Mouse (Mus musculus) spleen, adult 2 months (tissue): ENCODE results near the gene Kcnj15. TPM values are rescaled to one million over a fixed set of nuclear protein-coding genes. Genes with fewer than 3 reads are reported as not detected.

Experiments
- DNase-seq, 2 experiments: peaks; one replicate each; pipeline versions ENCODE4 v3.0.0 to v3.0.0-alpha.2; 2012 to 2021; ENCODE audit warnings: low spot score in 2 of 2, low read depth in 1 of 2
- H3K27ac ChIP-seq: fragments of 200-500 bp; 2 replicates; pipeline ENCODE4 v1.5.1; 2012; ENCODE audit warnings: low read length, inconsistent platforms; ENCODE audit not compliant: insufficient read depth
- H3K27me3 ChIP-seq: fragments of 200-500 bp; 2 replicates; pipeline ENCODE4 v1.6.1; 2012; ENCODE audit warnings: mild to moderate bottlenecking, moderate library complexity, low read length, inconsistent platforms; ENCODE audit not compliant: control insufficient read depth, insufficient read depth
- H3K36me3 ChIP-seq: fragments of 200-500 bp; 2 replicates; pipeline ENCODE4 v1.6.1; 2012; ENCODE audit warnings: mild to moderate bottlenecking, low read length, inconsistent platforms; ENCODE audit not compliant: control insufficient read depth, insufficient read depth
- H3K4me1 ChIP-seq: fragments of 200-500 bp; 2 replicates; pipeline ENCODE4 v1.6.1; 2011; ENCODE audit warnings: inconsistent platforms; ENCODE audit not compliant: control insufficient read depth, insufficient read depth, insufficient read length
- H3K4me3 ChIP-seq: fragments of 200-500 bp; 2 replicates; pipeline ENCODE4 v1.5.1; 2011; ENCODE audit warnings: mild to moderate bottlenecking, inconsistent platforms; ENCODE audit not compliant: insufficient read depth, insufficient read length; ENCODE audit errors: extremely low read depth
- CTCF ChIP-seq: fragments of 200-500 bp; IDR thresholded peaks from 2 replicates; pipeline ENCODE4 v1.5.1; 2011; ENCODE audit warnings: mild to moderate bottlenecking, inconsistent platforms; ENCODE audit not compliant: insufficient read depth, insufficient read length, insufficient replicate concordance; ENCODE audit errors: extremely low read depth
- POLR2A ChIP-seq: fragments of 200-500 bp; IDR thresholded peaks from 2 replicates; pipeline ENCODE4 v1.6.1; 2011; ENCODE audit warnings: low read depth, low read length, inconsistent platforms
- WGBS: fragments of 180-500 bp; shearing (Covaris S2); methylation state at CpG from one replicate; pipeline ENCODE4 v1.1.7; 2018; 5-methylcytosine and 5-hydroxymethylcytosine counted together
- polyA plus RNA-seq: library from polyadenylated mRNA; depleted of rRNA; stranded (reverse); fragments of >200 nt; gene quantifications from 2 replicates; pipeline ENCODE4 v1.2.3, GENCODE M21; 2012

The Kcnj15 gene
- polyA plus RNA-seq, 1 experiment: 0.60 TPM

DNA sequence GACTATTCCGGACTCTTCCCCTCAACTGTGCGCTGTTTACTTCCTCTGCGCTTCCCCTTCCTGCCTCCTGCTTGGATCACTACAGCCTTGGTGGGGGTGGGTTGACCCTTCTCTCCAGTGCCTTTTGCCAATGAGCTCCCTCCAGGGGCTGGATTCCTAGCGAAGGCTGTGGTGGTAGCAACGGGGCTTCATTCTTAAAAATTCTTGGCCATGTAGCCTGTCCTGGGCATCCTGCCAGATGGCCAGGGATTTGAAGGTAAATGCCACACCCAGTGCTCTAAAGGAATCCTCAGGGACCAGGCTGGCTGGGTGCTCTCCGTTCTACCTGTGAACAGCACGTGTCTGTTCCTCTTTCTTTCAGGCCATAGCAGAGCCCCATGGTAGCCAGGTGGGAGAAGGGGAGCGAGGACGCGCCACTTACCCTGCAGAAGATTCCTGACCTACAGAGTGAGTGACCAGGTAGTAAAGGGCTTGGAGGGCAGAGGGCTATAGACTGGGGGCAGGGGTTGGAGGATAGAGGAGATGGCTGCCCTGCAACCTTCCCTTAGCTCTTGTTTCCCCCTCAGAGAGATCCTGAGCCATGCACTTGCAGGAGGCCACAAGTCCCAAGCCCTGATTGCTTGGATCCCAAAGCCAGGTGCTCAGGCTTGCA, 34.2 kb downstream of the Kcnj15 start:
- no peak for DNase-seq
- H3K36me3 ChIP-seq: no peaks in the 10 kb centered on the region
- no peak for TF ChIP-seq POLR2A
- no peaks in the 10 kb centered on the region for H3K4me1 ChIP-seq
- no peak overlapping the region for H3K27ac ChIP-seq
- no peak overlapping the region for H3K4me3 ChIP-seq
- no peaks in the 10 kb centered on the region for H3K27me3 ChIP-seq
- 75% methylated on average over 10 of the region's 10 CpGs for WGBS

DNA sequence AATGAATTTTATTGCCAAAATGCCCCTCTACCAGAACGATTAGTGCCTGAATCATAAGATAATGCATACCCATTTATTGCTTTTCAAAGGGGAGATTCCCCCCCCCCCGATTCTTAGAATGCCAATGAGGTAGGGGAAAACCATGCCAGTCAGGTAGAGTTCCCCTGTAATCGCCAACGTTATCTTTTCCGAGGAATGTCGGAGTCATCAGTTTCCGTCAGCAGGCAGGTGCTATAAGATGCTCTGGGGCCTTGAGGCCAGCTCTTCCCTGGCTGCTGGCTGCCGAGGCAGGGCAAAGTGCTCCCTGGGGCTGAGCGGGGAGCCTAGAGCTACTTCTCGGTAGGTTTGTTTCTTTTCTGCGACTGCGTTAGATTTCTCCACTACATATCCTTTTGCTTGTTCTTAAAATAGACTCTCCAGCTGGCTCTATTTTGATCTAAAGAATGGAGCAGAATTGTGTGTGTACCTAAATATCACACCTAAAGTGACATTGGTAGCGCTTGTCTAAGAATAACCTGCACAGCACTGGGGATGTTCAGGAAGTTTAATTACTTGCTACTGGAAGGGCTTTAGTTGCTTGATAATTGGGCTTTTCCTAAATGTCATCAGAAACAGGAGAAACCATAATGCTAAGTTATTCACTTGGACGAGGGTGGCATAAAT, 35.6 kb downstream of the Kcnj15 start:
- Histone ChIP-seq H3K36me3 (no peaks in the 10 kb centered on the region), H3K4me3 (no peak overlapping the region), H3K27me3 (no peaks in the 10 kb centered on the region), H3K4me1 (no peaks in the 10 kb centered on the region), H3K27ac (no peak overlapping the region)
- 92% methylated on average over 14 of the region's 14 CpGs for WGBS
- DNase-seq: no peak
- TF ChIP-seq CTCF (no peak), POLR2A (no peak)

DNA sequence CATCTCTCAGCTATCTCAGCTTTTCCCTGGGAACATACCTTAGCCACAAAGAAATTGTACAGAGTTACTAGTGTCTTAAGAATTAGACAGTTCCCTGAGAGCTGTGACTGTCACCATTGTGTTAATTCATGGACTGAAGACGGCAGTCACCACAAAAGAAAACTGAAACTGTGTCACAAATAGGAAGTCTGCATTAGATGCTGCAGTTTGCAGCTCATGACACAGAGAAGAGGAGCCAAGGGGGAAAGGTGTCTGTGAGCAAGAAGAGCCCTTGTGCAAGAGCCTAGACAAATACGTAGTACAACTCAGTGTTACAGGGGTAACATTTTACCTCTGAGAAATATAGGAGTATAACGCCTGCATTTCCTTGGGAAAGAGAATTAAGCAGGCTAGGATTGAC, 40.3 kb downstream of the Kcnj15 start:
- H3K27me3 ChIP-seq: no peaks in the 10 kb centered on the region
- no peaks in the 10 kb centered on the region for H3K36me3 ChIP-seq
- H3K4me3 ChIP-seq: no peak overlapping the region
- TF ChIP-seq CTCF (no peak), POLR2A (no peak)
- WGBS: 32% methylated on average over 3 of the region's 3 CpGs
- H3K27ac ChIP-seq: no peak overlapping the region
- no peaks in the 10 kb centered on the region for H3K4me1 ChIP-seq
- no peak for DNase-seq

DNA sequence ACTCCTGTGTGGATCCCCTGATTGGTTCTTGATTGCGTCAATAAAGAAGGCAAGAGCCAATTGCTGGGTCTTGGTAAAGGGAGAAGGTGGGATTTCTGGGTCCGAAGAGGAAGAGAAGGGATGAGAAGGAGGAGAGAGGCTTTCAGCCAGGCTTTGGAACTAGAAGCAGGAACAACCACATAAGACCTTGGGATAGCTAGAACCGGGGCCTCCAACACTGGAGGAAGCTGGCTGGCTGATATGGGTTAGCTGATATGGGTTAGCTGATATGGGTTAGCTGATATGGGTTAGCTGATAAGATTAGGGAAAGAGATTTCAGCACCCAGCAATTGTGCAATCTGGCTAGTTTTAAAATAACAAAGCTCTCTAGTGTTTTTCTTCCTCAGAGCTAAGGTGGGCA, 44.3 kb downstream of the Kcnj15 start:
- no peak overlapping the region for H3K27ac ChIP-seq
- no peaks in the 10 kb centered on the region for H3K4me1 ChIP-seq
- no peaks in the 10 kb centered on the region for H3K27me3 ChIP-seq
- no peak for TF ChIP-seq CTCF
- no peak for TF ChIP-seq POLR2A
- no peak for DNase-seq
- WGBS: 86% methylated on average over 3 of the region's 3 CpGs
- no peak overlapping the region for H3K4me3 ChIP-seq
- no peaks in the 10 kb centered on the region for H3K36me3 ChIP-seq

DNA sequence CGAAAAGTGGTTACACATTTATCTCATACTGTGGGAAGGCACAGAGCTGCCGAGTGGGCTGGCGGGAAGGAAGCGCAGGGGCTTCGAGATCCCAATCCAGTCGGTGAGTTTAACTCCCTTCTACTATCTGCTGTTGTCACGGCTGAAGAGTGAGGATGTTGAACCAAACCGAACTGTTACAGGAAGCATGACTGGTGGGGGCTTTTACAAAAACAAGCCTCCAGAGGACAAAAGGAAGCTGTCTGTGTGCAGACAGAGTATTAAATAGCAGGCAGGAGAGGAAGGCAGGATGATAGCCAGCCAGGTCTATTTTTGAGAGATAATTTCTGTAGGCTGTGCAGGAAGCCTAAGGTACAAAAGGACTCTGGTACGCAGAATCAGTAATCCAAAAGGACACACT, 46.3 kb downstream of the Kcnj15 start:
- no peaks in the 10 kb centered on the region for H3K36me3 ChIP-seq
- TF ChIP-seq CTCF (no peak), POLR2A (no peak)
- 14% methylated on average over 9 of the region's 9 CpGs for WGBS
- no peak overlapping the region for H3K27ac ChIP-seq
- no peak for DNase-seq
- no peaks in the 10 kb centered on the region for H3K27me3 ChIP-seq
- H3K4me1 ChIP-seq: no peaks in the 10 kb centered on the region
- H3K4me3 ChIP-seq: no peak overlapping the region

DNA sequence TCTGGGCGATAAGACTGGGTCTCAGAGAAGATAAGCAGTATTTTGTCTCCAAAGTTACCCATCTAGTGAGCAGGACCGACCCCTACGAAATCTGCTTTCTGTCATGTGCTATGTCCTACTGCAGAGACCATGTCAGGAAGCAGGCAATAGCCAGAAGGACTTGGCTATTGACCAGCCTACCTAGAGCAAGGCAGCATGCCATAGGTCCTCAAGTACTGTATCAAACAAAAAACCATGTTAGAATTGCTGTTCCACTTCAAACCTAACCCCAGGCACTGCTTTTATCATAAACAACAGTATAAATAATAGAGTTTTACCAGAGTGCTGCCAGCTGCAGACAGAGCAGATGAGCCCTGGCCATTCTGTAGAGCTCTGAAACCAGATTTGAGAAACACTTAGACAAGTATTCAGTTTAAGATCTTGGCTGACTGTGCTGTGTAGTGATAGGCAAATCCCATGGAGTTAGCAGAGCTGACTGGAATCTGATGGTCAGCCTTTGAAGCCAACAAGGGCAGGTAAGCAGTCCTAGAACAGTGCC, 50.5 kb downstream of the Kcnj15 start:
- H3K36me3 ChIP-seq: no peaks in the 10 kb centered on the region
- no peaks in the 10 kb centered on the region for H3K27me3 ChIP-seq
- no peaks in the 10 kb centered on the region for H3K4me1 ChIP-seq
- DNase-seq: no peak
- WGBS: 92% methylated on average over 3 of the region's 3 CpGs
- no peak overlapping the region for H3K4me3 ChIP-seq
- H3K27ac ChIP-seq: no peak overlapping the region
- TF ChIP-seq CTCF: no peak
- no peak for TF ChIP-seq POLR2A
